ENCODE assay signal across 14 mouse cellular contexts in the genomic region with DNA sequence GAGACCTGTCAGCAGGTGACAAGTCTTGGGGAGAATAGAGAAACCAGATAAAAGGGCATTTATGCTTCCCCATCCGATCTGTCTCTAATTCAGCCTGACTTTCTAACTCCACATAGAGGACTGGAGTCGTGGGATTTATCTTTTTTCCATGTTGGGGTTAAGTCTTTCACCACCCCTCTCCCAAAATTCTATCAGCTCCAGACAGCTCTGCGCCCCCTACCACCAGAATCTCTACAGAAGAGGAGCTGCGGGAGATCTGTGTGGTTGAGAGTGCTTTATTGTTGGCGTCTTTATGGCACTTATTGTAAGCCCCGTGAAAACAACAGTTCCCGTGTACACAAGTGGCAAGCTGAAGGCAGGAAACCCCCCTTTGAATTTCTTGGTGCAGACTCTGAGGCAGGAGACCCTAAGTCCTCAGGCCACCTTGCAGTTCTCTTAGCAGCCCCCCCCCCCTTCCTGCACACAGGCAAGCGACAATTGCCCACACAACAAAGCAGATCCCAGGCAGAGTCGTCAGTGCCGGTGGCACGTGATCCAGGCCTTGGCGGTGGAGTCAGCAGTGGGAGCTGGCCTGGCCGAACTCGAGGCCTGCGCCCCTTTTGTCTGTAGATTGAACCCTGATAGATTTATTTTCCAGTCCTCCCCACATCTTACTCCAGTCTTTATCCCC. TPM values are rescaled to one million over a fixed set of nuclear protein-coding genes. Genes with fewer than 3 reads are reported as not detected.
A peak's percentile ranks its signal among the peaks of the same experiment; 100 is the strongest.
DNase-seq lines count a peak whose midpoint lies in the region; ATAC-seq and TF ChIP-seq lines count a peak whose summit lies in the region.
"Had no signal": no experiment of that assay in that cellular context is flagged by ENCODE, and none has a peak within 500 bp of the region (broad histone marks: within the 10 kb centered on the region; RNA-seq: fewer than 3 reads in every experiment).

No protein-coding gene starts in this region.

- 1% methylated on average over 15 of the region's 15 CpGs for WGBS in forebrain, embryonic 10.5 days
- 3% methylated on average over 15 of the region's 15 CpGs for WGBS in hindbrain, embryonic 15.5 days
- 18% methylated on average over 15 of the region's 15 CpGs for WGBS in cerebellum, adult 2 months
- 6% methylated on average over 15 of the region's 15 CpGs for WGBS in liver, embryonic 11.5 days

- no peaks in the 10 kb centered on the region for H3K9me3 ChIP-seq in forebrain, embryonic 10.5 days
- H3K9me3 ChIP-seq in hindbrain, embryonic 15.5 days = no peaks in the 10 kb centered on the region
- H3K9me3 ChIP-seq in liver, embryonic 11.5 days (ENCODE audit: control insufficient read depth, low read length) = no peaks in the 10 kb centered on the region
- H3K9me3 ChIP-seq: limb, embryonic 13.5 days; stomach, embryonic 15.5 days had no signal

- TF ChIP-seq POLR2A in cerebellum, adult 2 months (IDR thresholded peaks at IDR 0.05; ENCODE audit: borderline replicate concordance, insufficient read depth, low read length) = no peak

- peaks cover 100% of the 10 kb centered on the region for H3K27me3 ChIP-seq in forebrain, embryonic 10.5 days (ENCODE audit: poor library complexity, severe bottlenecking)
- peaks cover 45% of the 10 kb centered on the region for H3K27me3 ChIP-seq in hindbrain, embryonic 15.5 days
- peaks cover 10% of the 10 kb centered on the region; the same call in 1 of the 2 replicates for H3K27me3 ChIP-seq in cerebellum, adult 2 months (ENCODE audit: control insufficient read depth, insufficient read depth, low read length)
- H3K27me3 ChIP-seq in liver, embryonic 11.5 days (replicated peaks; ENCODE audit: control insufficient read depth, insufficient read depth, low read length) = peaks cover 100% of the 10 kb centered on the region

- peak overlapping the region; percentile 26; the same call in 1 of the 2 replicates for H3K4me3 ChIP-seq in forebrain, embryonic 10.5 days
- peak overlapping the region; percentile 52 for H3K4me3 ChIP-seq in hindbrain, embryonic 15.5 days
- no peak overlapping the region for H3K4me3 ChIP-seq in cerebellum, adult 2 months (replicated peaks; ENCODE audit: insufficient read depth, low read depth, low read length)
- no peak overlapping the region for H3K4me3 ChIP-seq in liver, embryonic 11.5 days (ENCODE audit: low read depth, low read length)
- H3K4me3 ChIP-seq: gastrocnemius, adult 2 months; myocyte; stomach, embryonic 15.5 days had no signal

- peak overlapping the region; percentile 67 for H3K9ac ChIP-seq in hindbrain, embryonic 15.5 days
- H3K9ac ChIP-seq in liver, embryonic 11.5 days (ENCODE audit: low read depth, low read length) = no peak overlapping the region
- H3K9ac ChIP-seq: limb, embryonic 13.5 days; stomach, embryonic 15.5 days had no signal

- TF ChIP-seq CTCF in cerebellum, adult 2 months (IDR thresholded peaks at IDR 0.05; ENCODE audit: borderline replicate concordance, insufficient read depth, low read depth, low read length) = no peak

- no peak for ATAC-seq in hindbrain, embryonic 15.5 days (ENCODE audit: low FRiP score, low read depth)
- ATAC-seq in monocyte, adult 5-6 weeks (replicated peaks; ENCODE audit: insufficient number of reproducible peaks, low FRiP score, low TSS enrichment, poor library complexity, severe bottlenecking) = no peak
- ATAC-seq in liver, embryonic 11.5 days (replicated peaks; ENCODE audit: low FRiP score) = no peak

- peak; percentile 6 for DNase-seq in ZHBTc4 (ENCODE audit: low read depth, low spot score)
- peak; percentile 49 for DNase-seq in forebrain, embryonic 10.5 days (ENCODE audit: extremely low spot score, low spot score)
- DNase-seq in neural tube, embryonic 10.5 days (ENCODE audit: extremely low spot score, low spot score) = peak; percentile 35
- no peak for DNase-seq in cerebellum, adult 2 months
- no peak for DNase-seq in liver, embryonic 11.5 days (ENCODE audit: low spot score)
- no peak for DNase-seq in adrenal gland, postnatal 10 days
- DNase-seq: gastrocnemius, adult 2 months; kidney, adult 11 months had no signal

- H3K27ac ChIP-seq in forebrain, embryonic 10.5 days = no peak overlapping the region
- H3K27ac ChIP-seq in hindbrain, embryonic 15.5 days (replicated peaks) = peak overlapping the region; percentile 90
- H3K27ac ChIP-seq in cerebellum, adult 2 months (ENCODE audit: insufficient read depth, low read length) = no peak overlapping the region
- H3K27ac ChIP-seq in liver, embryonic 11.5 days (ENCODE audit: low read depth, low read length) = no peak overlapping the region
- H3K27ac ChIP-seq: gastrocnemius, adult 2 months; limb, embryonic 13.5 days; stomach, embryonic 15.5 days had no signal

- H3K4me2 ChIP-seq in hindbrain, embryonic 15.5 days = peak overlapping the region; percentile 70
- H3K4me2 ChIP-seq in liver, embryonic 11.5 days = no peak overlapping the region
- H3K4me2 ChIP-seq: stomach, embryonic 15.5 days had no signal

- H3K36me3 ChIP-seq in forebrain, embryonic 10.5 days (replicated peaks) = no peaks in the 10 kb centered on the region
- no peaks in the 10 kb centered on the region for H3K36me3 ChIP-seq in hindbrain, embryonic 15.5 days
- no peaks in the 10 kb centered on the region for H3K36me3 ChIP-seq in liver, embryonic 11.5 days (ENCODE audit: control insufficient read depth, insufficient read depth, low read length)
- H3K36me3 ChIP-seq: limb, embryonic 13.5 days; stomach, embryonic 15.5 days had no signal

- H3K4me1 ChIP-seq in forebrain, embryonic 10.5 days = peaks cover 86% of the 10 kb centered on the region
- H3K4me1 ChIP-seq in hindbrain, embryonic 15.5 days (replicated peaks) = peaks cover 61% of the 10 kb centered on the region
- no peaks in the 10 kb centered on the region for H3K4me1 ChIP-seq in cerebellum, adult 2 months (ENCODE audit: control insufficient read depth, insufficient read depth, low read length)
- peaks cover 15% of the 10 kb centered on the region for H3K4me1 ChIP-seq in liver, embryonic 11.5 days (replicated peaks; ENCODE audit: control insufficient read depth, insufficient read depth, low read length)

RNA-seq across cellular contexts. Expression of gene Gad1, which starts 11.9 kb away (rescaled TPM):
- polyA plus RNA-seq in forebrain, embryonic 10.5 days (2016; fragmentation: Nextera tagmentation; extraction: Ambion mirVana) = 2.3 and 3.4 TPM in 2 replicates
- polyA plus RNA-seq in hindbrain, embryonic 15.5 days (2015; fragmentation: Nextera tagmentation; extraction: Ambion mirVana) = 103 and 105 TPM in 2 replicates
- 0.38 to 1.6 TPM in 2 of 3 replicates, not detected in the other for total RNA-seq in monocyte, adult 5-6 weeks (2017)
- polyA plus RNA-seq in cerebellum, adult 2 months (2012; rRNA removed) = 474 and 548 TPM in 2 replicates
- 0.19 and 0.43 TPM in 2 replicates for polyA plus RNA-seq in liver, embryonic 11.5 days (2014; fragmentation: Nextera tagmentation; extraction: Ambion mirVana)
- total RNA-seq in adrenal gland, postnatal 10 days (2021) = 1 to 10 TPM in 1 of 2 experiments, under 1 TPM in 1; 0.78 to 1.7 TPM
- total RNA-seq: MEL had no signal
- polyA plus RNA-seq: myocyte had no signal

RNA-seq across cellular contexts. Expression of gene Erich2, which starts 56.2 kb away (rescaled TPM):
- 0.56 and 0.77 TPM in 2 replicates for polyA plus RNA-seq in forebrain, embryonic 10.5 days (2016; fragmentation: Nextera tagmentation; extraction: Ambion mirVana)
- polyA plus RNA-seq in hindbrain, embryonic 15.5 days (2015; fragmentation: Nextera tagmentation; extraction: Ambion mirVana) = 2.9 and 3.0 TPM in 2 replicates
- total RNA-seq in monocyte, adult 5-6 weeks (2017) = not detected in 3 replicates
- polyA plus RNA-seq in cerebellum, adult 2 months (2012; rRNA removed) = 0.80 and 1.6 TPM in 2 replicates
- polyA plus RNA-seq in liver, embryonic 11.5 days (2014; fragmentation: Nextera tagmentation; extraction: Ambion mirVana) = not detected in 2 replicates
- total RNA-seq in adrenal gland, postnatal 10 days (2021) = under 1 TPM; 0.15 to 0.18 TPM
- total RNA-seq: gastrocnemius, adult 2 months; MEL had no signal

Comparison
In these comparisons a context has a peak if more than half of its experiments do, and no peak if none do; other contexts are left out.
1. DNase-seq: peak in ZHBTc4 (single experiment), forebrain, embryonic 10.5 days (single experiment) and neural tube, embryonic 10.5 days (single experiment); none in cerebellum, adult 2 months (0 of 2), liver, embryonic 11.5 days (single experiment) and adrenal gland, postnatal 10 days (single experiment).
2. H3K4me3 ChIP-seq: peak in forebrain, embryonic 10.5 days (single experiment) and hindbrain, embryonic 15.5 days (single experiment); none in cerebellum, adult 2 months (single experiment) and liver, embryonic 11.5 days (single experiment).
3. RNA of gene Gad1, which starts 11.9 kb away (polyA plus RNA-seq): 474 to 548 TPM in cerebellum, adult 2 months and 103 to 105 TPM in hindbrain, embryonic 15.5 days; 2.3 to 3.4 TPM in forebrain, embryonic 10.5 days and 0.19 to 0.43 TPM in liver, embryonic 11.5 days; every median in the first group is over 10 times any median in the second.